In the genomic region with DNA sequence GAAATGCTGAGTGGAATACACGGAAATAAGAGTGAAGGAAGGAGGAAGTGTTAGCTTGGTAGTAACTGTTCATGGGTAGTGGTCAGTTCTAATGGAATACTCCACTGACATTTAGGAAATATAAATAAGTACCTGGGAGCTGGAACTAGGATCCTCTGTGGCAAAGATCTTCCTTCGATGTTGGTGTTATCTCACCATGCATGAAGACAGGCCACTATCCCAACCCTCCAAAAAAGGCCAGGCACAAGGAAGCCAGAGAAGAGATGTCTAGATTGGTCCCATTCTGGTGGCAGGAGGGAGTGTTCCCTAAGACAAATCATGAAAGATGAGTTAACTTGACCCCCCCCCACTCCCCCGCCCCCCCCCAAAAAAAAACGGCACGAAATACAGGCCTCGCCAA, we compare ENCODE assay signal across 9 mouse cellular contexts. TPM values are rescaled to one million over a fixed set of nuclear protein-coding genes. Genes with fewer than 3 reads are reported as not detected.
DNase-seq lines count a peak whose midpoint lies in the region; ATAC-seq and TF ChIP-seq lines count a peak whose summit lies in the region.
"Had no signal": no experiment of that assay in that cellular context is flagged by ENCODE, and none has a peak within 500 bp of the region (broad histone marks: within the 10 kb centered on the region; RNA-seq: fewer than 3 reads in every experiment).

No protein-coding gene starts in this region.

- WGBS in heart, embryonic 12.5 days: 15% methylated on average over 6 of the region's 6 CpGs
- 11% methylated on average over 6 of the region's 6 CpGs for WGBS in heart, embryonic 15.5 days
- 3% methylated on average over 6 of the region's 6 CpGs for WGBS in macrophage (ENCODE audit: missing documents)

- peak overlapping the region; percentile 66 for H3K9ac ChIP-seq in heart, embryonic 12.5 days
- peak overlapping the region; percentile 73 for H3K9ac ChIP-seq in ES-E14 (ENCODE audit: insufficient read depth, low read depth, low read length, poor library complexity, severe bottlenecking)
- H3K9ac ChIP-seq in heart, embryonic 15.5 days: peak overlapping the region; percentile 56

- H3K4me3 ChIP-seq in heart, embryonic 12.5 days: peak overlapping the region; percentile 62
- H3K4me3 ChIP-seq in ES-E14 (ENCODE audit: insufficient read depth in 1 of 2, low read depth in 1 of 2, low read length in 2 of 2, poor library complexity in 1 of 2, severe bottlenecking in 1 of 2) (peak overlapping the region; percentile 82 to 100), macrophage (ENCODE audit: inconsistent target) (peak overlapping the region; percentile 32)
- H3K4me3 ChIP-seq in heart, embryonic 15.5 days: peak overlapping the region; percentile 93

- H3K4me1 ChIP-seq in heart, embryonic 12.5 days (replicated peaks): peaks cover 16% of the 10 kb centered on the region
- peaks cover 2 to 3% of the 10 kb centered on the region in 2 experiments; a peak in 2 of 4 replicates for H3K4me1 ChIP-seq in ES-E14 (ENCODE audit: control insufficient read depth in 2 of 2, insufficient read depth in 2 of 2, low read length in 2 of 2, poor library complexity in 1 of 2)
- H3K4me1 ChIP-seq in heart, embryonic 15.5 days (replicated peaks): peaks cover 21% of the 10 kb centered on the region

- H3K27me3 ChIP-seq in heart, embryonic 12.5 days (replicated peaks): no peaks in the 10 kb centered on the region
- H3K27me3 ChIP-seq in heart, embryonic 15.5 days: no peaks in the 10 kb centered on the region
- H3K27me3 ChIP-seq: Patski had no signal

- DNase-seq in heart, postnatal 25 days (ENCODE audit: low spot score): no peak
- DNase-seq in ES-E14 (ENCODE audit: low read depth, low spot score): no peak
- DNase-seq in right cerebral cortex, postnatal 36 days (ENCODE audit: low spot score in 2 of 2): no peak
- no peak for DNase-seq in frontal cortex, postnatal 14 days (ENCODE audit: low spot score in 2 of 2)

- no peaks in the 10 kb centered on the region for H3K9me3 ChIP-seq in heart, embryonic 12.5 days (replicated peaks)
- no peaks in the 10 kb centered on the region for H3K9me3 ChIP-seq in ES-E14 (ENCODE audit: control insufficient read depth, insufficient read depth, low read depth, low read length)
- no peaks in the 10 kb centered on the region for H3K9me3 ChIP-seq in heart, embryonic 15.5 days (replicated peaks)

- no peak for ATAC-seq in heart, embryonic 12.5 days (ENCODE audit: insufficient number of reproducible peaks, low FRiP score)
- ATAC-seq in heart, embryonic 15.5 days (replicated peaks; ENCODE audit: insufficient number of reproducible peaks, insufficient read depth, low FRiP score, low read depth): no peak
- ATAC-seq in monocyte, adult 5-6 weeks (replicated peaks; ENCODE audit: insufficient number of reproducible peaks, low FRiP score, low TSS enrichment, poor library complexity, severe bottlenecking): no peak

- peak overlapping the region; percentile 98 for H3K27ac ChIP-seq in heart, embryonic 12.5 days (ENCODE audit: poor library complexity, severe bottlenecking)
- H3K27ac ChIP-seq in ES-E14 (ENCODE audit: insufficient read depth, low read depth, low read length, poor library complexity, severe bottlenecking) (no peak overlapping the region), macrophage (peak overlapping the region; percentile 91)
- peak overlapping the region; percentile 100 for H3K27ac ChIP-seq in heart, embryonic 15.5 days

- H3K36me3 ChIP-seq in heart, embryonic 12.5 days: no peaks in the 10 kb centered on the region
- H3K36me3 ChIP-seq in ES-E14 (ENCODE audit: control insufficient read depth, insufficient read depth, low read length, poor library complexity, severe bottlenecking) (no peaks in the 10 kb centered on the region), macrophage (ENCODE audit: inconsistent target) (no peaks in the 10 kb centered on the region)
- H3K36me3 ChIP-seq in heart, embryonic 15.5 days: no peaks in the 10 kb centered on the region

- in situ Hi-C loops in ES-E14 (cut with MboI; ENCODE audit: low sequenced_read_pairs in 2 of 2, unreplicated experiment in 2 of 2): no loop called here

- H3K4me2 ChIP-seq in heart, embryonic 12.5 days: peak overlapping the region; percentile 70
- H3K4me2 ChIP-seq in heart, embryonic 15.5 days: peak overlapping the region; percentile 68

- H3K79me2 ChIP-seq in macrophage (ENCODE audit: inconsistent target): peaks cover 34% of the 10 kb centered on the region

- intact Hi-C loops in heart, postnatal 25 days (cut with DNase I): loop anchor here (2.0 kb wide), 1 partner anchor 58 kb away; no protein-coding TSS in a partner anchor

TF ChIP-seq in ES-E14, 5 proteins besides CTCF, POLR2A, EP300 and RAD21:
- TF ChIP-seq CHD2 (IDR thresholded peaks at IDR 0.05; ENCODE audit: low read depth, low read length) (no peak), ZNF384 (IDR thresholded peaks at IDR 0.05; ENCODE audit: low read depth, low read length) (no peak), MAFK (IDR thresholded peaks at IDR 0.05; ENCODE audit: insufficient read depth, low read depth, low read length) (no peak), HCFC1 (IDR thresholded peaks at IDR 0.05; ENCODE audit: borderline replicate concordance, insufficient read depth, low read length) (no peak), ZC3H11A (IDR thresholded peaks at IDR 0.05; ENCODE audit: borderline replicate concordance, low read depth, low read length) (no peak)

RNA-seq across cellular contexts. Expression of gene Sypl, which starts 0.6 kb away (rescaled TPM):
- polyA plus RNA-seq in heart, embryonic 12.5 days (2016; fragmentation: Nextera tagmentation; extraction: Ambion mirVana): 95.8 and 98.8 TPM in 2 replicates
- total RNA-seq in heart, postnatal 25 days (2021): 10 to 100 TPM; 85.3 to 86.1 TPM
- 26.5 and 29.2 TPM in 2 replicates for total RNA-seq in ES-E14 (2012; rRNA removed)
- 98.4 and 102 TPM in 2 replicates for polyA plus RNA-seq in heart, embryonic 15.5 days (2015; fragmentation: Nextera tagmentation; extraction: Ambion mirVana)
- total RNA-seq in macrophage (2018; cell fraction: chromatin; rRNA removed): 100 to 1,000 TPM in 1 of 26 experiments, 10 to 100 TPM in 25; 18.1 to 101 (median 46.8) TPM
- 100 to 1,000 TPM in 25 of 26 experiments, 10 to 100 TPM in 1; 82.5 to 185 (median 140) TPM for total RNA-seq in macrophage (2018; cell fraction: cytosol; rRNA removed)
- 100 to 1,000 TPM in 13 of 26 experiments, 10 to 100 TPM in 13; 53.6 to 165 (median 98.3) TPM for total RNA-seq in macrophage (2018; cell fraction: nucleus; rRNA removed)
- polyA plus RNA-seq in macrophage (2018): 136 to 183 TPM (median 177 TPM) in 3 replicates
- 47.0 to 58.3 TPM (median 51.6 TPM) in 3 replicates for total RNA-seq in monocyte, adult 5-6 weeks (2017)

Comparison
In these comparisons a context has a peak if more than half of its experiments do, and no peak if none do; other contexts are left out.
1. H3K4me3 ChIP-seq: peak in every context shown above with its lines; median percentile 93 in heart, embryonic 15.5 days; 91 in ES-E14; 62 in heart, embryonic 12.5 days; 32 in macrophage.